Mouse (Mus musculus): ENCODE measurements at regions not wholly inside any gene's neighbourhood (a gene's known extent, or its start where the extent isn't known, plus 50 kb on each side); places are given as distances from the start of the nearest gene placed in this dataset.
A peak's percentile ranks its signal among the peaks of the same experiment; 100 is the strongest.

DNA sequence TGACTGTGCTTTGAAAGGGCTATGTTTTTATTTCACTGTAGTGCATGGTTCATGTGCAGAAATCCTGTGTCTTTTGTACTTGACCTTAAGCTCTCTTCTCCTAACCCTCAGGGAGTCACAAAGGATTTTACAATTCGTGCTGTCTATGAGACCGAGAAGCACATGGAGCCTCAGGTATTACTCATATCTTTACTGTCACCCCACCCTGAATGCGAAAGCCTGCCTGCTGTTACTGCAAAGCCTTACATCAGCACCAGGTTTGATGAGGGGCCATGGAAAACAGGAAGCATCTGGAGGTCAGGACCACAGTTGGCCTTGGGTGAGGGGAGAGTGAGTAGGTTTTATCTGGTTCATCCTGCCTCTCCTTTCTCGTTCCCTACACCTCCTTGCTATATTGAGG, 150.3 kb downstream of the Snx19 start:
- DNase-seq, result no peak

DNA sequence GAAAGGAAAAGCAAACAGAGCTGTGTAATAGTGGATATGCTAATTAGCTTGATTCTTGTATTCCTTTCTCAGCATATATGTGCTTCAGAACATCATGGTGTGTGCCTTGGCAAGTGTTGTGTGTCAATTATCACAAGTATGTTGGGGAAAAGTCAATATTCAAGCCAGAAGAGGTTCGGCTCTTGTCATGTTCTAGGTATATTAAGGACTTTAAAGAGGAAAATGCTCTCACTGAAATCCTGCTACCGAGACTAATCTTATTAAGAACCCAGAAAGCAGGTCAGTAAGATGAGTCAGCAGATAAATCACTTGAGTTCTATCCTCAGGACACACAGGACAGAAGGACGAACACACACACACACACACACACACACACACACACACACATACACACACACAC, 148.6 kb downstream of the Snx19 start:
- no peak for DNase-seq

DNA sequence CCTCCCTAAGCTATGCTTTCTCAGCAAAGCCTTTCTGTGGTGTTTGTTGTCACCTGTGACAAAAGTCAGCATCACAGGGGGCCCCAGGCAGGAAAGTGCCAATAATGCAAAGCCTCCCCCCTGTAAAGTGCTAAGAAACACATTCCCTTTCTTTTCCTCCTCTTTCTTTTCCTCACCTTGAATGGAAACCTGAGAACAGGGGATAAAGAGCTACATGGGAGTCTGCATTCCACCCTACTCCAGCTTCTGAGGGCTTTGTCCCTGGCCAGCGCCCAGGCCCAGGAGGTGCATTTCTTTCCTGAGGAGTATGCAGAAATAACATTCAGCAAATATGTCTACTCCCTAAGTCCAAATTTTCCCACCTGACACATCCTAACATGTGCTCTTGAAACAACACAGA, 146.4 kb downstream of the Snx19 start:
- DNase-seq, result no peak

DNA sequence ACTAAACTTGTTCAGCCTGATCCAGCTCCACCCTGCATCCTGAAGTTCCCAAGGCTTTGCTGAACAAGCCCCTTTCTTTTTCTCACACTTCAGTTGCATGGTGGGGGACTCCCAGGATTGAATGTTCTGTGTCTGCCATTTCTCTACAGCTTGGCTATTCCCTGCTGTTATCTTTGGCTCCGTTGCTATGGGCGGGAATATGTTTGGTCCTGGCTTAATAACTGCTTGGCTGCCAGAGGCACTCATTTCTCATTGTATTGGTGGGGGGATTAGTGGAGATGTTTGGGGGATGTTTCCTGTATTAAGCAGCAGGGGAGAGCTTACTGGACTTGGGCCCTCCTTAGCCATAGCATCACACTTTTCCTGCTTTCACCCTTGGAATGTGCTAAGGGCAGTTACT, 144.1 kb downstream of the Snx19 start:
- no peak for DNase-seq

DNA sequence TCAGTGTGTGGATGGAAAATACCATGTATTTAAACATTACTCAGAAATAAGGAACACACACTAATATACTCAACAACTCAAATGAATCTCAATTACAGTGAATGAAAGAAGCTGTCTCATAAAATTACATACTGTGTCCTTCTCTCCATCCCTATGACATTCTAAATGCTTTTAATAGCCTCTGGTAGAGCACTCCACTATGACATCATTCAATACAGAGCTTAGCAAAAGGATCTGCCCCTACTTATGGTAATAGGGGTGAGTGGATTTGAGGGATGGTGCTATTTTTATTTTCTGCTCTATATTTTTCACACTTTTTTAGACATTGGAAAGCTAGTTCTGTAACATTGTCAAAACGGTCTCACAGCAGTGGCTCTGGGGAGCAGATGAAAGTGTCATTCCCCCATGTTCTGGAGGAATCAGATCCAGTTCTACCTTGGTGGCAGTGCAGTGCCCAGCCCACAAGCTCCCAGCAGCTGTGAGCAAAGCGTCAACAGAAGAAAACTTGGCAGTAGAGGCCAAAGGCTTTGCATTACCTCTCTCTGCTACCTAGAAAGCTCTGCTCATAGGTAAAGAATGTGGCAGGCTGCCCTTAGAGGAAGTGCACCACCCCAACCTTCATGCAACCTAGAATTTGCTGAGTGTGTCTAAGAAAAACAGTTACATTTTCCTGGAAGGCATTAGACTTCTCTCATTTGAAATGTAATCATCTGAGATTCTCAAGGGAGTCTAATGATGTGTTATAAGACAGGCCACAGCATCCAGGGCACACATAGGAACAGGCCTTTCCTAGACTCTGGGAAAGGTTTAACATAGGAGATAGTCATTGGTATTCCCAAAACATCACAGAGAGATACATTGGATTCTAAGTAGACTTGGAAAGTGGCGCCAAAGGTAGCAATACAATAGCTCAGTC, 138.1 kb downstream of the Snx19 start:
- DNase-seq, result peak; percentile 25

DNA sequence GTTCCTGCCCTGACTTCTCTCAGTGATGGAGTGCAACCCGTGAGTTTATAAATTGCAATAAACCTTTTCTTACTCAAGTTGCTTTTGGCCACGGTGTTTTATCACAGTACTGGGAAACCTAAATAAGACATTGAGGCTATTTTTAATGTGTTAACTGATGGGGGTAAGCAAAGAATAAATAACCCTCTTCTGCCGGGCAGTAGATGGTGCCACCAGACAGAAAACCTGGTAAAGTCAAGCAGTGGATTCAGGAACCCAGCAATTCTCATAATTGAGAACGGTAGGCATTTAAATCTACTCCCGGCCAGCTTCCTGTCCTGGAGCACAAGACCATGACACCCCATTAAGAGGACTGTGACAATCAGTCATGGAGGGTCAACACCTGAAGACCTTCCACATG, 136.5 kb downstream of the Snx19 start:
- DNase-seq, result no peak

DNA sequence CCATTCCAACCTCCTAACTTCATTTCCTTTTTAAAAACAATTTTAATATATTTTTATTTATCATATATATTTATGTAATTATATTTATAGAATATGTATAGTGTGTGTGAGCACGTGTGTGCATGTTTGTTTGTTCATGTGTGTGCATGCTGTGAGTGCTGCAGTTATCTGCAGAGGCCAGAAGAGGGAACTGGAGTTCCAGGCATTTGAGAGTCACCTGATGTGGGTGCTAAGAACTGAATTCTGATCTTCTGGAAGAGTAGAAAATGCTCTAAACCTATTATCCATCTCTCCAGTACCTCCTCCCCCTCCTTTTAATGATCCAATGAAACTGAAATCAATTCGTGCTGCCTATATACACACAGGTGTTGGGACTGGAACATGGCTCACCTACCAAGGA, 128.0 kb downstream of the Snx19 start:
- no peak for DNase-seq

DNA sequence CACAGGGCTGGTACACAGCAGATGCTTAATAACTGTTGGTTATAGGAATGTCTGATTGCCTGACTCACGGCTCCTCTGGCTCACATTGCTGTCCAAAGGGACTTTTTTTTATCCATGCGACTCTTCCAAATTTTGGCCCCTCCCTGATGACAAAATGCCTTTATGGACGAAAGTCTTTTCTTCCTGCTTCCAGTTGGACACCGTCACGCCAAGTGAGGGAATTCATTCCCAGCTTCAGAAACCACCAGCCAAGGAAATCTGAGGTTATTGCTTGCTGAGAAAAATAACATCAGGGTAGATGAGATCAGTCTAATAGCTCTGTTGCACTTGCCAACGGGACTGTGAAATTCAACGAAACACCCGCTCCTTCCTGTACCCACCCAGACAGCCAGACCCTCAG, 125.8 kb downstream of the Snx19 start:
- DNase-seq, result peak; percentile 8

DNA sequence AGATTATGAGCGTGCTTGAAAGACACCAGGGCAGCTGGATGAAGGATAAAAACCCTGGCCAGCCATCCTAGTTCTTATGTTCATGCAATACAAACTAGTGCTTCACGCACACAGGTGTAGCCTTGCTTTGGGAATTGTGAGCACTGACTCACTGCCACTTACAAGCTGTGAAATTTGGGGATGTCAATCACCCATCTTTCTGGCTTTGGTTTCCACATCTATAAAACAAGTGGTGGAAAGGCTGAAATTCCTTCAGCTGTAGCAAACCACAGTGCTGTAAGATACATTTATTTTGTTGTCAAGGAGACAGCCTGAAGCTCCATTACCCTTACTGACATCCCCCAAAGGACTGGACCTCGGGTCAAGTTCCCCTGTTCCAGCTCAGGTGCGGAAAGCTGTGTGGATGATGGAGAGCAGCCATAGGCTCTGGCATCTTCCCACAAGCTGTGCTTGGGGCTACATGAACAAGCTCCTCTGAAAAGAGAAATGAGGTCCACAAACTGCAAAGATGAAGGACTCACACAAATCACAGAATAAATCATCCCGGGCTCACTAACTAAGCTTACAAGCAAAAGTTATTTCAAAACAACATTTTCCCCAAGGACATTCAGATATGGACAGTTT, 123.1 kb downstream of the Snx19 start:
- no peak for DNase-seq

DNA sequence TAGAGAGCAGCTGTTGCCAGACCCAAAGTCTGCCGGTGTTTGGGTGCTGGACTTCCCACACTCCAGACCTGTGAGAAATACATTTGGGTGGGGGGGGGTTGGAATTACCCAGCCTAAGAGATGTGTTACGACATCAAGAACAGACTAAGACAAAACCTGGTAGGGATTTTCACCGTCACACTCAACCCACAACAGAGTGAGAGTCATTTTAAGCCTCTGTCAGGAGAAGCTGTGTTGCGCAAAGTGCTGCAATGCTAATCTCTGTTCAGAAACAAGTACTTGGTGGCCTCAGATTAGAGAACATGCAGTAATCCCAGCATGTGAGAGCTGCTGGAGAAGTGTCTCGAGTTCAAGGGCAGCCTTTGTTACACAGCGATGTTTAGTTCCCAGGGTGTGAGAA, 113.0 kb downstream of the Snx19 start:
- DNase-seq, result no peak

DNA sequence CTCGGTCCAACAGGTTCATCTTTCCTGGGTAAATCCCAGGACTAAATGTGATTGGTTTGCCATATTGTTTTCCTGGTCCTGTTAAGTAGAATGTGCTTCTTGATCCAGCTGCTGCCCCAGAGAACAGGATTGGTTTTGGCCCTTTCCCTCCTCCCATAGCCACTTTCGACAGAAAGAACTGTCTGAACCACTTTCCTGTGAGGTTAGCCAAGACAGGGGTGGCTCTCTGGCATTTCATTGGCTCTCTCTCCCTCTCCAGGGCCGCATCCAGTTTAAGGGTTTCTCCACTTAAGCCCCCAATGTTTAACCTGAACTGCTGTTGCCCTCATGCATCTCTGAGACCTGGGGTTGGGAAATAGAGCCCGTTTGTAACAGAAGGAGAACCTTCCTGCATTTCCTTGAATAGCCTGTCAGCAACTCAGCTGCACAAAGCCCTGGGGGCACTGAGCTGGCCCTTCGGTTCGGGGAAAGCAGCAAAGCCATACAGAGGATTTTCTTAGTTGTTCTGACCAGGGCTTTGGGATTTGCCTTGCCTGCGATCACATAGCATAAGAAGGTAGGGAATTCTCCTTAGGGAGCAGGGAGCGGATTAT, 109.7 kb downstream of the Snx19 start:
- no peak for DNase-seq

DNA sequence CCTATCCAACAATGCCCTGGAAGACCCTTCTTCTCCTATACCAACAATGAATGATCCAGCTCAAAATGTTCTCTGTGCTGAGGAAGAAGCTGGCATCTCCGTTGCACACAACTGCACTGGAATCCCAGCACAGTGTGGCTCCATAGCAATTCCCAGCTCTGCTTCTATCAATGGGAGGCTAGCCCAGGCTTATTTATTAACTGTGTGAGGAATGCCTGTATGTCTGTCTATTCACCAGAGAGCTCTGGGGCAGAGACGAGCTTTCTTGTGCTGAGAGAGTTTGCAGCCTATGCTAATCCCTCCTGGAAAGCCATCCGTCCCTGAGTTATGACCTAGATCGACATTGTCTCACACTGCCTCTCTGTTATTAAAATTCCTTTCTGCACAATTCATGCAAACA, 108.1 kb downstream of the Snx19 start:
- no peak for DNase-seq

DNA sequence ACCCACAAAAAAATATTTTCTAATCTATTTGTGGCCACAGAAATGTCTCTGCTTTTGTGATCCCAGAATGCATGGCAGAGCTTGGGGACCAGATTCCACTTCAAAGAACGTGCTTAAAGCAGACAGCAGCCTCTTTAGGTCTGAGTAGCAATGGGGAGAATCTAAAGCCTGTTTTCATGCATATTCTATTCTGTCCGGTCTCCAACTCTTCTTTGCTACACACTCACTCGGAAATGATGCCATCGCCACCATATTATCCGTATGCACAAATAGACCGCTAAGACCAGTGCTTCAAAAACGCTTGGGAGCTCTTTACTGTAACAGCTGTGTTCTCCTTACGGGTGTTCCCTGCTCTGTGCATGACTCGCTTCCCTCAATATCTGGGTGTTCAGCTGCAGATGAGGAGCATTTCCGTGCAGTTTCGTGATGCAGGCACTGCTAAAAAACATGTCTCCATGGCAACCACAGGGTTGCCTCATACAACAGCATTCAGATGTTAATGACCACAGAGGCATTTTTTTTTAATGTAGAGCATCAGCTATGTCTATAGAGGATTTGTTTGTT, 107.0 kb downstream of the Snx19 start:
- no peak for DNase-seq

DNA sequence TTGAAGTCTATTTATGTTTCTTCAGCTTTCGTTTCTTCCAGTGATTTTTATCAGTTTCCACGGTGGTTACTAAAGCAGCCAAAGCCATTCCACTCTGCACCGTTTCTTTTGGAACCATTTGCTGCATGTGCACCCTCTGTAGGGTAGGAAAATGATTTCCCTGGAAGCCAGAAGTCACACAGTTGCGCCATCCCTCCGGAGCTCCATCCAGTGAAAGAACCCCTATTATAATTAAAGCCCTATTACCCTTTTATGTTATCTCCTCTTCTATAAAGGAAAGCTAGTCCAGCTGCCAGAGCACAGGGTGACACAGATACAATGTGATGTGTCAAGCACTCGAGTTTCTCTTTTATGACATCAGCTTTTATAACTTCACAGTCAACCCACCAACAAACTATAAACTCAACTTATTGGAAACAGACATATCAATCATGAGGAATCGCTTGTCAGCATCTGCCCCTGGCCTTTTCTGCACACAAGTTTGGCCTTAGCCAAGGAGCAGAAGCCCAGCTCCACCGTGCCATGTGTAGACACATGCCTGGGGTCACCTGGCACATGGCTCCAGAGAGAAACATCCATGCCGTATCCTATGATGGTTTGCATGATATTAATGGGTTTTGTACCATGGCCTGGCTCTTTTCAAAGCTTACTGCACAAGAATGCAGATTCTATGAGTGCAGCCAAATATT, 106.3 kb downstream of the Snx19 start:
- DNase-seq, result no peak

DNA sequence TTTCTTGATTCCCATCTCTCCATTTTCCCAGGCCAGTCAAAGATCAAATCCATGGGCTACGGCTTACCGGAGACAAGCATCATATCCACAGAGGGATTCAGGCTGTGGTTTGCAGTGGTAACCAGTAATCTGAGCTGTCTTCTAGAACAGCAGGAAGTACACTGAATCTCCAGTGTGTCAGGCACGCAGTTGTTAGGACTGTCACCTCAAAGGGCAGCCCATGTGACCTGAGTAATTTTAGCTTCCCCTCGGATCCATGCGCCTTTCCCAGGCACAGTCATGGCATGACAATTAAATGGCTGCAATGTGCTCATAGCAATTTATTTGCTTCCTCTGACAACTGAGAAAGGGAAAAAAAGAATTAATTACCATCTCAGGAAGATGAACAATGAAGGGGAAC, 98.2 kb downstream of the Snx19 start:
- DNase-seq, result no peak

DNA sequence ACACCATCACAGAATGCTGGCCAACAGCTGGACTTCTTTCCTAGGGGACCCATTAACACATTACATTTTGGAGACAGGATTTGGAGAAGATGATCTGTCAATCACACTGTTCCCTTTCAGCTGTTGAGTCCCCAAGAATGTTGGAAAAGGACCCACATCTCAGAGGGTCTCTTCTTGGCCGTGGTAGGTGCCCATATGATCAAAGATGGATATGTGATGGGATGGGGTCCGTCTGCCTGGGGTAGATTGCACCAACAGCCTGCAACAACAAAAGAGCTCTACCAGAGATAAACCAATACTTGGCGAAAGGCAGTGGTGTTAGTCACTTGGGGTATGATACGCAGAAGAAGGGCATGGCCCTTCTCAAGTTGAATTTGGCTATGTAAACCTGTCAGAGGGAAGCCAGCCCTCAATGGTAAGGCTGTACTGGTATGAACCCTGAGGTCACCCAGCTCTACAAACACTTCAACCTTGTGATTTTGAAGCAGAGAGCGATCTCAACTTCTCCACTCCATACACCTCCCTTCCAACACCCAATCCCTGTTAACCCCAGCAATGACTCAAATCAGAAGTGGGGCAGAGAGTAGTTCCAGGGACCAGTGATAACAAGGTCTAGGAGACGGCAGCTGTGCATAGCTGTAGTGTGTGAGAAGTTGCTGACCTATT, 97.6 kb downstream of the Snx19 start:
- DNase-seq, result no peak

DNA sequence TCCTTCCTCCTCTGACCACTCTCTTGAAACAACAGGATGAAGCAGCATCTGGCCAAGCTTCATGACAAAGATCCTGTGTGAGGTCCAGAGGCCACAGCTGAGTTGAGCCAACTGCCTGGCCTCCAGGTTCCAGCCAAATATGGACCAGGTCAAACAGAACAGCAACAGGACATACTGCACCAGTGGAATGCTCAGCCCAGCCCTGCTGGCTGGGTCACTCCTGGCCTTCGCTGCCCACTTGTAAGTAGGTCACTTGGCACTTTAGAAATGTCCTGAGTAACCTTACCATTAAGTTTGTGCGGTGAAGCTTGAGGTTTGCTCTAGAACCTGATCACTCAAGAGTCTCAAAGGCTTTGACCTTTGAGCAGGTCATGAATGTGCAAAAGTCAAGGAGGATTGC, 96.9 kb downstream of the Snx19 start:
- peak; percentile 30 for DNase-seq

DNA sequence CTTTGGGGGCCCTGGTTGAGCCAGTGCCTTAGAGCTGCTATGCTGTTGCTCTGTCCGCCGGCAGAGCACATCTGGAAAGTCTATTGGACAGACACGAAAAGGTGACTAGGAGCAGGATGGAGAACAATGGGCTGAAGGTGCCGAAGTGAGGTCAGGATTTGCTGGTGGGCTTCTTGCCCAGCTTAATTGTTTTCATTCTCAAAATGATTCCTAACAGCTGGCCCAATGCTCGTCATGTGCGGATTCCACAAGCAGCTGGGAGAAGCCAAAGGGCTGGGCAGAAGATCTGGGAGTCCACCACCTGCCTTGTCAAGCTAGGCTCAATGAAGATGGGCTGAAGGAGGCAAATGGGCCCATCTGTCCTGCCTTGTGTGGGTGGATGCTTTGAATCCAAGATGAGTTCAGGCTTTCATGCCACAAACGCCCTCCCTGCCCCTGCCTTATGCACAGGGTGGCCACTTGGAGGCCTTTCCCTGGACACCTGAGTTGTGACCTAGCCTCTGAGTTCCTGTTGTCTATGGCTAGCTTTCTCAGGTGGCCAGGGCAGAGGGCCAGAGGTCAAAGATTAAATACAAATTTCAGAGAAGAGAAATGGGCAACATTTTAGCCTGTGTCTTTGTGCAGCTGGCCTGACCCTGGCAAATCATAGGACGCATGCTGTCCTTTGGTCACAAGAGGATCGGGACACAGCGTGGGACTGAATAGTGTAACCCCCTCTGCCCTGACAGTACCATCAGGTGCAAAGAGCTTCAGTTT, 95.9 kb downstream of the Snx19 start:
- peak; percentile 6 for DNase-seq

DNA sequence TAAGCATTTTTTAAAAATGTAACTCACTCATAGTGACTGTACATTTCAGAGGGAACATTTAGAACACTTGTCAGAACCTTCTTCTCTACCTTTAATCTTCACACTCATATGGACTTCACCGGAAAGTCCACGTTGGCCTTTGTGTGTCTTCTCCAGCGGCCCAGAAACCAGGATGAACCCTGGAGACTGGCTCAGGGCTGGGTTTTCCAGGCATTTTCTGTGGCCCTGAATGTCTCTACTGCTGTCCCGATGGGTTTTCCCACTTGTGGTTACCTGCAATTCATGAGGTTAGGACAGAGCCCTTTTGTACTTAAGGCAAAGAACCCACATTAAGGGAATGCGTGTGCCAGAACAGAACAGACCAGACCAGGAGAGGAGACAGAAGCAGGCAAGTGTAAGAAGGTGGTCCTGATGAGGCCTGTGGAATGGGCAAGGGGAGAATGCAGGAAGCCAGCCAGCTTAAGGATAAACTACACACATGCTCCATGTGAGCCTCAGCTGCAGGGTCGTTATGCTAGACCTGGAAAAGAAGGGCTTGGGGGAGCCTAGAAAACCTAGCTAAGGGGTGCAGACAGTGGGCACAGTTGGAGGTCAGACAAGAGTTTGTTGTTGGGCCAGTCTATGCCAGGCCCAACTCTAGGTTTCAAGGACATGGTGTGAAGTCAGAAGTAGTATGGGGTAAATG, 94.8 kb downstream of the Snx19 start:
- no peak for DNase-seq

DNA sequence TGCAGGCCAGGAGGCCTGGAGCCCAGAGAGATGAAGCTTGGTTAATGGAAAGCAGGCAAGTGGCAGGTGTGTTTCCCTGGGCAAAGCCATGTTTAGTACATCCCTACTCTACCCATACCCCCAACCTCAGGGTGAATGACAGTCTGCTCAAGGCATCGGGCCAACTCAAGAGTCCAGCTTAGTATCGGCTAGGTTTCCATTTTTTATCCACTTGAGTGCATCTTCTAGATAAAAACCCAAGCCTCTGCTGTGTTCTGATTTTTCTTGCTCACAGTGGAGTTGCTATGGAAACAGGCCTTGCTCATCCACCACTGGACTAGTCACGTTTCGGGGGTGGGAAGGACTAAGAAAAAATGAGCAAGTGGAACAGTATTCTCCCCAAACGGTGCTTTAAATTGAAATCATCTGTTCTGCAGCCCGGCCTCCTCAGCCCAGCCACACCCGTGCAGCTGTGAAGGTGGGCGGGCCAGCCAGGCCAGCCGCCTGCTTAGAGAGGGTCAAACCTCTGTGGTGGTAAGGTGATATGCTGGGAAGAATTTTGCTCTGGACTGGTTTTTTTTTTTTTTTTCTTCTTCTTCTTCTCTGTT, 94.0 kb downstream of the Snx19 start:
- no peak for DNase-seq

DNA sequence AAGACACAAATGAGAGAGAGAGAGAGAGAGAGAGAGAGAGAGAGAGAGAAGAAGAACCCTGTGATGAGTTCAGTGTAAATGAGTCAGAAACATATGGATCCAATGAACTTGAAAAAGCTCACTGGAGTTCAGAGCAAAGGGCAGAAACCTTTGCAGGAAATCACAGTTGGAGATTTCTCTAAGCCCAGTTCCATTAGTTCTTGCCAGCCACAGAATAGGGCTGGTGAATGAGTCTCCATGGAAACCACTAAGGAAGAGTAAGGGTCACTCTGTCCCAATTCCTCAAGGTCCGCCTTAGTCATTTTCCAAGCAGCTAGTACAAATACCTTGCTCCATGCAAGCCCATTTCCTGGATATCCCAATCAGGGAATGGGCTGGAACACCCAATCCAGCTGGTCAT, 93.2 kb downstream of the Snx19 start:
- DNase-seq, result no peak
